10 mouse cellular contexts compared by ENCODE assay signal in genomic region chr16:30683986-30684385, GRCm38 (mm10).
DNase-seq lines count a peak whose midpoint lies in the region; ATAC-seq and TF ChIP-seq lines count a peak whose summit lies in the region.
"Had no signal": no experiment of that assay in that cellular context is flagged by ENCODE, and none has a peak within 500 bp of the region (broad histone marks: within the 10 kb centered on the region; RNA-seq: fewer than 3 reads in every experiment).

No protein-coding gene starts in this region.

- intact Hi-C loops in heart, postnatal 25 days (cut with DNase I), result no loop called here

- no peaks in the 10 kb centered on the region for H3K27me3 ChIP-seq in forebrain, embryonic 13.5 days
- no peaks in the 10 kb centered on the region for H3K27me3 ChIP-seq in forebrain, embryonic 10.5 days (ENCODE audit: poor library complexity, severe bottlenecking)
- H3K27me3 ChIP-seq: liver, embryonic 12.5 days; midbrain, embryonic 12.5 days had no signal

- no peak overlapping the region for H3K9ac ChIP-seq in forebrain, embryonic 13.5 days
- H3K9ac ChIP-seq: liver, embryonic 12.5 days; midbrain, embryonic 12.5 days had no signal

- H3K36me3 ChIP-seq in forebrain, embryonic 13.5 days (ENCODE audit: poor library complexity, severe bottlenecking), result no peaks in the 10 kb centered on the region
- H3K36me3 ChIP-seq in forebrain, embryonic 10.5 days (replicated peaks), result no peaks in the 10 kb centered on the region
- H3K36me3 ChIP-seq: liver, embryonic 12.5 days; midbrain, embryonic 12.5 days had no signal

- WGBS in forebrain, embryonic 13.5 days, result 87% methylated on average over 3 of the region's 3 CpGs
- 95% methylated on average over 3 of the region's 3 CpGs for WGBS in forebrain, embryonic 10.5 days
- WGBS in lung, adult 2 months, result 71% methylated on average over 3 of the region's 3 CpGs

- no peak overlapping the region for H3K4me3 ChIP-seq in forebrain, embryonic 13.5 days
- no peak overlapping the region for H3K4me3 ChIP-seq in forebrain, embryonic 10.5 days
- no peak overlapping the region for H3K4me3 ChIP-seq in lung, adult 2 months (replicated peaks; ENCODE audit: extremely low read depth, low read depth, low read length)
- no peak overlapping the region for H3K4me3 ChIP-seq in layer of hippocampus, adult 2 months
- H3K4me3 ChIP-seq: liver, embryonic 12.5 days; midbrain, embryonic 12.5 days had no signal

- H3K4me1 ChIP-seq in forebrain, embryonic 13.5 days, result no peaks in the 10 kb centered on the region
- H3K4me1 ChIP-seq in forebrain, embryonic 10.5 days, result no peaks in the 10 kb centered on the region
- no peaks in the 10 kb centered on the region; the same call in 1 of the 2 replicates for H3K4me1 ChIP-seq in lung, adult 2 months (ENCODE audit: control insufficient read depth, insufficient read depth, low read length)
- H3K4me1 ChIP-seq: liver, embryonic 12.5 days; midbrain, embryonic 12.5 days had no signal

- ATAC-seq in forebrain, embryonic 13.5 days, result peak; percentile 55; the same call in 1 of the 2 replicates
- ATAC-seq in granulocyte monocyte progenitor cell, adult 5-6 weeks (replicated peaks; ENCODE audit: poor library complexity, severe bottlenecking), result no peak
- ATAC-seq: liver, embryonic 12.5 days had no signal

- TF ChIP-seq CTCF in lung, adult 2 months (IDR thresholded peaks at IDR 0.05; ENCODE audit: insufficient read depth, low read length), result no peak
- no peak for TF ChIP-seq CTCF in layer of hippocampus, adult 2 months (conservative IDR thresholded peaks at IDR 0.05)

- no peaks in the 10 kb centered on the region for H3K9me3 ChIP-seq in forebrain, embryonic 13.5 days (replicated peaks)
- 0 out of 2 replicates have a peak, but pooled peaks cover 7% of the 10 kb centered on the region for H3K9me3 ChIP-seq in forebrain, embryonic 10.5 days
- H3K9me3 ChIP-seq: liver, embryonic 12.5 days; midbrain, embryonic 12.5 days had no signal

- no peak overlapping the region for H3K4me2 ChIP-seq in forebrain, embryonic 13.5 days
- H3K4me2 ChIP-seq: liver, embryonic 12.5 days; midbrain, embryonic 12.5 days had no signal

- no peak for DNase-seq in forebrain, embryonic 10.5 days (ENCODE audit: extremely low spot score, low spot score)
- peak; percentile 32 to 42 for DNase-seq in lung, adult 18-20 months
- no peak for DNase-seq in lung, adult 2 months
- DNase-seq in layer of hippocampus, adult 2 months (ENCODE audit: low spot score in 2 of 2), result peak; percentile 53 to 70
- DNase-seq in right cerebral cortex, postnatal 14 days, result peak; percentile 38
- DNase-seq in heart, postnatal 25 days (ENCODE audit: low spot score), result no peak

- H3K27ac ChIP-seq in forebrain, embryonic 13.5 days, result no peak overlapping the region
- no peak overlapping the region for H3K27ac ChIP-seq in forebrain, embryonic 10.5 days
- H3K27ac ChIP-seq in layer of hippocampus, adult 2 months, result no peak overlapping the region
- H3K27ac ChIP-seq: liver, embryonic 12.5 days; midbrain, embryonic 12.5 days had no signal

- no peak for TF ChIP-seq POLR2A in lung, adult 2 months (IDR thresholded peaks at IDR 0.05; ENCODE audit: borderline replicate concordance, extremely low read depth, low read depth, low read length)

Comparison
In these comparisons a context has a peak if more than half of its experiments do, and no peak if none do; other contexts are left out.
1. DNase-seq: peak in lung, adult 18-20 months (2 of 2), layer of hippocampus, adult 2 months (2 of 2) and right cerebral cortex, postnatal 14 days (single experiment); none in forebrain, embryonic 10.5 days (single experiment), lung, adult 2 months (single experiment) and heart, postnatal 25 days (single experiment).